Mouse (Mus musculus) thymus, postnatal 0 days (tissue): Measurements from ENCODE around the gene Mapk10. TPM values are rescaled to one million over a fixed set of nuclear protein-coding genes. Genes with fewer than 3 reads are reported as not detected.
"Not testable (repeated sequence)": the region's sequence is repeated elsewhere in the genome, so short reads cannot be mapped to it uniquely, and the experiment has no call there.

ENCODE experiments used
- DNase-seq: peaks from one replicate; pipeline ENCODE4 v3.0.0-alpha.2; 2015; ENCODE audit warnings: low spot score
- polyA plus RNA-seq: library from polyadenylated mRNA; unstranded; fragments of >200 nt; fragmentation: Nextera tagmentation; extraction: Ambion mirVana; gene quantifications from 2 replicates; pipeline ENCODE4 v1.2.1, GENCODE M21; 2015

Mapk10 gene
- polyA plus RNA-seq, 1 experiment from 2014 or later, result 1.0 TPM

DNA sequence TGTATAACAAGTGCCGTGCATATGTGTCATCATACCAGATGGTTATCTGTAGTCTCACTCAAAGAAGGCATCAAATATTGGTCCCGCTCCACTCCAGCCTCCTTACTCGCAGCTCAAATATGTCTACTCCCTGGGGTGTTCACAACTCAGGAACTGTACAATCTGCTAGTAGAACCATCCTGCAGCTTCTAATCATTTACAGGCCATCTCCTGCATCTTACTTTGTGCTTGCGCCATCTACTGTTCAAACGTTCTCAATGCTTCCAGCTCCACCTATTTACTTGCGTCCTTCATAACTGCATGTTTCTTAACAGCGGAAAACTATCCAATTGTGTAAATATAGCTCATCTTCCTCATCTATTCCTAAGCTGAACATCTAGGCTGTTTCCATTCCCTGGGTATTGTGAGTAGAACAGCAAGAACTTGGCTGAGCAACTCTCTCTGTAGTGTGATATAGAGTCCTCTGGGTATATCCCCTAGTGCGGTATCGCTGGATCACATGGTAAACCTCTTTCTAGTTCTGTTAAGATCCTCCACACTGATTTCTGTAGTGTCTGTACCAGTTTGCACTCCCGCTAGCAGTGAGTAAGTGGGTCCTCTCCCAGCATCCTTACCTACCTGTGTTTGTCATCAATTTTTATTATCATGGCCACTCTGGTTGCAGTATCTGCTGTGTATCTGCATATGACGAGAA is 336.4 kb downstream of the Mapk10 start:
- peak; percentile 46 for DNase-seq

- not testable (repeated sequence) for DNase-seq
Measured at GRCm38 (mm10) chr5:102872996-102873395, 338.1 kb downstream of the Mapk10 start.

DNA sequence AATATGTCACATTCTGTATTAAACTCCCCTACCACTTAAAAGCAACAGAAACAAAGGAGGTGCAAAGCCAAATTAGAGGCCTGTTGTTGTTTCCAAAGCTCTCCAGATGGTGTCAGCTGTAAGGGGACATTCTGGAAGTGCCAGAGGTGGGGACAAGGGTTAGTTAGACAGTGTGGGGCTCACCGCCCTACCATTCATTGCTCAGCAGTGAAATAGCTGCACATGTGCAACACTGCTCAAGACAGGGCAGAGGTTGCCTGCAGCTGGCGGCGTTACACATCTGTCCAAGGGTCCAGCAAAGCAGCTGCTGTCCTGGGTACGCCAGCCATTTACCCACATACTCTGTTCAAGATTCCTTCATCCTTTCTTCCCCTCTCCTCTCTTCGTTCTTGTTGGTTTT is 342.9 kb downstream of the Mapk10 start:
- no peak for DNase-seq

- no peak for DNase-seq
Measured at GRCm38 (mm10) chr5:102859749-102860148, 351.4 kb downstream of the Mapk10 start.

DNA sequence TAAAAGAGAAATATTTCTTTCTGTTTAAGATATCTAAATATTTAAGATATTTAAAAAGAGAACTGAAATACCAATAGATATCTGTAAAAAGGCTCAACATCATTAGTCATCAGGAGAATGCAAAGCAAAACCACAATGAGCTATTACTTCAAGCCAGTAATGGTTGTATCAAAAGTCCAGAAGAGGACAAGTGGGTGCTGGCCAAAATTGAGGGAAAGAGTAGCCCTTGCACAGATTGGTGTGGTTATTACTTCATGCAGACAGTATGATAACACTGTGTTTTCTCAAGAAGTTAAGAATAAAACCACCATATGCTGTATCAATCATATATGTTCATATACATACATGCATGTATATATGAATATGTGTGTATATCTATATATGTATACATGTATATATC is 353.1 kb downstream of the Mapk10 start:
- DNase-seq, result no peak

Other genes with a start within 250 kb of the Mapk10 start
- gene Ptpn13, start 213.9 kb upstream of the Mapk10 start, polyA plus RNA-seq, result 4.7 and 5.6 TPM in 2 replicates